Mouse (Mus musculus): ENCODE results near the gene Ppp1r21. TPM values are rescaled to one million over a fixed set of nuclear protein-coding genes. Genes with fewer than 3 reads are reported as not detected.

Ppp1r21 gene
- polyA plus RNA-seq, 1 experiment: 31.2 TPM

DNA sequence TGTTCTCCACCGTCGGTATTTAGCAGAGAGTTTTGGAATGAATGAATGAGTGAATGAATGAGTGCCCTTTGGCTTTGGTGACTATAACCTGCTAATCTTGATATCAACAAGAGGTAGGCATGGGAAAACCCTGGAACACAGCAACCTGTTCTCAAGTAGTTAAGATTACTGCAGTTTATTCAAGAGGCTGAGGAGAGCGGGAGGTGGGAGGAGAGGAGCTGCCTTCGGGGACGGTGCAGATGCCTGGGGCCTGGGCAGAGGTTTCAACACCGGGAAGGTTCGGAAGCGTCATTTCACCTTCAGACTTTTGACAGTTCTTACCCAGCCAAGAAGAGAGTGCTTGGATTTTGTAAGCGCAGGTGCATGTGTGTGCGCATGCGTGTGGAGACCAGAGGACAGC is 53.1 kb downstream of the Ppp1r21 start:
- Histone ChIP-seq H3K4me3 (replicated peaks; ENCODE audit: extremely low read depth, low read depth, low read length) (no peak overlapping the region), H3K4me1 (ENCODE audit: control insufficient read depth, insufficient read depth, low read length) (peaks cover 13% of the 10 kb centered on the region)
- DNase-seq: no peak
- TF ChIP-seq POLR2A (IDR thresholded peaks at IDR 0.05; ENCODE audit: borderline replicate concordance, extremely low read depth, low read depth, low read length) (0 out of 2 replicates have a peak, but pooled peaks have one; percentile 3), CTCF (IDR thresholded peaks at IDR 0.05; ENCODE audit: insufficient read depth, low read length) (no peak)
- WGBS: 70% methylated on average over 11 of the region's 11 CpGs

- WGBS: 69% methylated on average over 8 of the region's 8 CpGs
- no peak for TF ChIP-seq POLR2A (IDR thresholded peaks at IDR 0.05; ENCODE audit: borderline replicate concordance, extremely low read depth, low read depth, low read length)
- TF ChIP-seq CTCF (IDR thresholded peaks at IDR 0.05; ENCODE audit: insufficient read depth, low read length): no peak
- peaks cover 13% of the 10 kb centered on the region for H3K4me1 ChIP-seq (ENCODE audit: control insufficient read depth, insufficient read depth, low read length)
- no peak overlapping the region for H3K4me3 ChIP-seq (replicated peaks; ENCODE audit: extremely low read depth, low read depth, low read length)
- peak; percentile 34 for DNase-seq
Observed at GRCm38 (mm10) chr17:88583411-88583810, 53.5 kb downstream of the Ppp1r21 start.

DNA sequence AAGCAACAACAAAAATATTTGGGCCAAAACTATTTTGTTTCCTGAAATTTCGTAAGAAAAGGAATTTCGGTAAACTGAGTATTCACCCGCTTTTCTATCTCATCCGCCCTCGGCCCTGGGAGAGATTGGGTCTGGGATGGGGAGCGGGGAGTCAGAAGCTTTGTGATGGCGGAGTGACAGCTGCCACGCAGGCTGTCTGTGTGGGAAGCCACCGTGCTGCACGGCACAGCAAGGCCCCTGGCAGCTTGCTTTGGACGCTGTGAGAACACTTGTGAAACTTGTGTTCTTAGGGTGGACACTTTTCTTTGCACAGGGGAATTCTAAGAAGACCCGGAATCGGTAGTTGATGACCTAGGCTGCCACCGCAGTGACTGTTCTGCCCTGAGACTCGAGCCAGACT is 57.5 kb downstream of the Ppp1r21 start:
- TF ChIP-seq POLR2A (IDR thresholded peaks at IDR 0.05; ENCODE audit: borderline replicate concordance, extremely low read depth, low read depth, low read length) (no peak), CTCF (IDR thresholded peaks at IDR 0.05; ENCODE audit: insufficient read depth, low read length) (no peak)
- peaks cover 2% of the 10 kb centered on the region; the same call in 1 of the 2 replicates for H3K4me1 ChIP-seq (ENCODE audit: control insufficient read depth, insufficient read depth, low read length)
- DNase-seq: no peak
- no peak overlapping the region for H3K4me3 ChIP-seq (replicated peaks; ENCODE audit: extremely low read depth, low read depth, low read length)
- WGBS: 83% methylated on average over 15 of the region's 15 CpGs

DNA sequence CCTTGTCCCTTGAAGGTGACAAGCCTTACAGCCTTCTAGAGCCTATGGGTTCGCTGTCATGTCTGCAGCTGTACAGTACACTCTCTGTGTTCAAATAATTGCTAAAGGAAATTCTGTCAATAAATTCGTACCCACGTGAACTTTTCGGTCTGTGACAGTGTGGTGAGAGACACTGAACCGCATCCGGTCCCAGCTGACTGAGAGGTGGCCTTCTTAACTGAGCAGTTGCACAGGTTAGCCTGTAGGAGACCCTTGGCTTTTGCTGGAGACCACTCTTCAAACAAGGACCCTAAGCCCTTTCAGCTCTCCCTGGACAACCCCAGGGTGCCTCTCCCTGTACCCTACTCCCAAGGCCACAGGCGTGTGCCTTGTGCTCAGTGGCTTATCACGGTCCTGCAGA is 58.3 kb downstream of the Ppp1r21 start:
- Histone ChIP-seq H3K4me1 (ENCODE audit: control insufficient read depth, insufficient read depth, low read length) (0 out of 2 replicates have a peak, but pooled peaks cover 2% of the 10 kb centered on the region), H3K4me3 (replicated peaks; ENCODE audit: extremely low read depth, low read depth, low read length) (no peak overlapping the region)
- no peak for DNase-seq
- TF ChIP-seq POLR2A (IDR thresholded peaks at IDR 0.05; ENCODE audit: borderline replicate concordance, extremely low read depth, low read depth, low read length) (no peak), CTCF (IDR thresholded peaks at IDR 0.05; ENCODE audit: insufficient read depth, low read length) (no peak)
- WGBS: 93% methylated on average over 8 of the region's 8 CpGs

- Histone ChIP-seq H3K4me3 (replicated peaks; ENCODE audit: extremely low read depth, low read depth, low read length) (no peak overlapping the region), H3K4me1 (ENCODE audit: control insufficient read depth, insufficient read depth, low read length) (no peaks in the 10 kb centered on the region)
- no peak for DNase-seq
- no peak for TF ChIP-seq CTCF (IDR thresholded peaks at IDR 0.05; ENCODE audit: insufficient read depth, low read length)
- TF ChIP-seq POLR2A (IDR thresholded peaks at IDR 0.05; ENCODE audit: borderline replicate concordance, extremely low read depth, low read depth, low read length): no peak
- 82% methylated on average over 6 of the region's 6 CpGs for WGBS
Observed at GRCm38 (mm10) chr17:88590251-88590650, 60.3 kb downstream of the Ppp1r21 start.

GRCm38 (mm10) chr17:88595071-88595470 is 65.2 kb downstream of the Ppp1r21 start:
- Histone ChIP-seq H3K4me3 (replicated peaks; ENCODE audit: extremely low read depth, low read depth, low read length) (no peak overlapping the region), H3K4me1 (ENCODE audit: control insufficient read depth, insufficient read depth, low read length) (peaks cover 6% of the 10 kb centered on the region)
- no peak for TF ChIP-seq CTCF (IDR thresholded peaks at IDR 0.05; ENCODE audit: insufficient read depth, low read length)
- no peak for TF ChIP-seq POLR2A (IDR thresholded peaks at IDR 0.05; ENCODE audit: borderline replicate concordance, extremely low read depth, low read depth, low read length)
- 72% methylated on average over 4 of the region's 4 CpGs for WGBS
- DNase-seq: no peak

DNA sequence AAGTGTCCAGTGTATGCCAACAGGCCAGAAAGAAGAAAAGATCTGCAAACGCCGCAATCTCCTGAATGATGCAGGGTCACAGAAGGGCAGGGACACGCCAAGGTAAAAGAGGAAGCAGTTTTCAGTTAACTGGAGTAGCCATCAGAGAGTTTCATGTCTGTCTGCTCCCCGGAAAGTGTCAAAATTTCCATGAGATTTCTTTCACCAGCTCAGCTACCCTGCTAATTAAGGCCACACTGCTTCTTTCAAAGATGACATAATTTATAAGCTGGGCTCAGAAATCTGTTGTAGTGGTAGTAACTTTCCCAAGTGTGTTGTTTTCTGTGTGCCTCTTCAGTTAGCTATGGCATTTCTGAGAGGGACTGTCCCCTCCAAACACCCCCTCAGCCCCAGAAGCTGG is 66.2 kb downstream of the Ppp1r21 start:
- no peak overlapping the region for H3K4me3 ChIP-seq (replicated peaks; ENCODE audit: extremely low read depth, low read depth, low read length)
- peaks cover 10% of the 10 kb centered on the region for H3K4me1 ChIP-seq (ENCODE audit: control insufficient read depth, insufficient read depth, low read length)
- 85% methylated on average over 4 of the region's 4 CpGs for WGBS
- TF ChIP-seq POLR2A (IDR thresholded peaks at IDR 0.05; ENCODE audit: borderline replicate concordance, extremely low read depth, low read depth, low read length): no peak
- no peak for DNase-seq

GRCm38 (mm10) chr17:88596544-88597221 is 66.8 kb downstream of the Ppp1r21 start:
- H3K4me1 ChIP-seq (ENCODE audit: control insufficient read depth, insufficient read depth, low read length): peaks cover 11% of the 10 kb centered on the region
- TF ChIP-seq CTCF (IDR thresholded peaks at IDR 0.05; ENCODE audit: insufficient read depth, low read length) (peak; percentile 93), POLR2A (IDR thresholded peaks at IDR 0.05; ENCODE audit: borderline replicate concordance, extremely low read depth, low read depth, low read length) (no peak)
- DNase-seq: no peak
- 31% methylated on average over 16 of the region's 16 CpGs for WGBS
- H3K4me3 ChIP-seq (replicated peaks; ENCODE audit: extremely low read depth, low read depth, low read length): peak overlapping the region; percentile 40

DNA sequence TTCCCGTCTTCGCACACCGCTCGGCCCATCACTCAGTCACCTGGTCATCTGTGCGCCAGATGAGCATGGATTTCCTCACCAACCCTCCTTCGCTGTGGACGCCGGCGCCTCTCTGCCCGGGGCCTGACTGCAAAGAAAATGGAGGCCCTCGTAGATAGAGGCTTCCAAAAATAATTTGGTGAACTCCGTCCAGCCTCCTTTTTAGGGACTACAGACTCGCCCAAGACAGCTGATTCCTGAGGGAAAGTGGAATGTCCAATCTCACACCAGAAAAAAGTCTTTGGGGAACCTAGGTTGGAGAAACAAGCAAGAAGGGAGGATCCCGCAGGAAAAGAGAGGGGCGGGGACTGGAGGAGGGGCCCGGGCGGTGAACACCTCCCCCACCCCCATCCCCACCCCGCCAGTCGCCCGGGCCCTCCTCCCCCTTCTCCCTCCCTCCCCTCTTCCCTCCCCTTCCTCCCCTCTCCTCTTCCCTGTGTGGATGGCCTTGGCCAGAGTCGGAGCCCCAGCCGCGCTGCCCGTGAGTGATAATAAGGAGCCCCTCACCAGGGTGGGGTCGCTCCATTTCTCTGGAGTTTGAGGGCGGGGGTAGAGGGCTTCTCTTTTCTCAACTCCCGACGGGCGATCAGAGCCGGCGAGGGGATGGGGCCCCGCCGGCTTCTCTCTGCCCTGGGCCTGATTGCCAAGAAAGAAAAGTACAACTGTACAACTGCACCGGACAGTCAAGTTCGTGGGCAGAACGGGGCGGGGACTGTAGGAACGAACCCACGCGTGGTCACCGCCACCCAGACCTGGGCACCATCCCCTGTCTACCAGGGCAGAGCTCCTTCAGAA is 67.5 kb downstream of the Ppp1r21 start, which contains the start of gene Ston1:
Ston1 (plus strand) TSS at position 463 of the 834 bp plus-strand sequence.
- TF ChIP-seq CTCF (IDR thresholded peaks at IDR 0.05; ENCODE audit: insufficient read depth, low read length): no peak
- peak; percentile 72 for TF ChIP-seq POLR2A (IDR thresholded peaks at IDR 0.05; ENCODE audit: borderline replicate concordance, extremely low read depth, low read depth, low read length)
- DNase-seq: peak; percentile 74
- WGBS: 1% methylated on average over 41 of the region's 41 CpGs
- Histone ChIP-seq H3K4me3 (replicated peaks; ENCODE audit: extremely low read depth, low read depth, low read length) (peak within 1 kb of the TSS; percentile 85), H3K4me1 (ENCODE audit: control insufficient read depth, insufficient read depth, low read length) (peaks cover 16% of the 10 kb centered on the region)
